Mouse (Mus musculus): ENCODE data around the gene Hif1an. TPM values are rescaled to one million over a fixed set of nuclear protein-coding genes. Genes with fewer than 3 reads are reported as not detected.

The Hif1an gene
- polyA plus RNA-seq, 1 experiment from 2014 or later = 10.1 TPM

DNA sequence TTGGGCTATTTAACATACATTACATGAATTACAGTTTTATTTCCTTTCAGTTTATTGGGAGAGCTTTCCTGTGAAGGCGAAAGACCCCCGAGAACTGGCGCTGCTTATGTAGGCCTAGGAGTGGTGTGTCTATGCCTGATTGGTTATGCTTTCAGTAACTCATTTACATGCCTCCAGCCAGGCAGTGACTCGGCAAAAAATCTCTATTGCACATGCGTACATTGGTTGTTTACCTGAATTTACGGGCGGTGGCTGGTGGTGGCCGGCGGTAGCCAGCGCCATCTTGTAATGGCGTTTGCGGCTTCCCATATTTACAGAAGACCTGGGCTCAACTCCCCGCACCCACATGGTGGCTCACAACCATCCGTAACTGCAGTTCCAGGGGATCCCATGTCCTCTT is 31.5 kb downstream of the Hif1an start:
- H3K4me1 ChIP-seq (replicated peaks; ENCODE audit: control insufficient read depth, insufficient read depth) = no peaks in the 10 kb centered on the region
- no peaks in the 10 kb centered on the region for H3K9me3 ChIP-seq (ENCODE audit: control insufficient read depth, low read length)
- no peak overlapping the region for H3K9ac ChIP-seq (ENCODE audit: low read length)
- no peak overlapping the region for H3K27ac ChIP-seq (replicated peaks)
- no peak overlapping the region for H3K4me2 ChIP-seq (replicated peaks; ENCODE audit: low read depth)
- 96% methylated on average over 14 of the region's 14 CpGs for WGBS
- no peaks in the 10 kb centered on the region for H3K36me3 ChIP-seq (ENCODE audit: control insufficient read depth, insufficient read depth, low read length)
- no peak overlapping the region for H3K4me3 ChIP-seq (ENCODE audit: low read depth, low read length)
- ATAC-seq (ENCODE audit: low FRiP score, low TSS enrichment) = no peak
- H3K27me3 ChIP-seq (ENCODE audit: control insufficient read depth, insufficient read depth, low read length) = no peaks in the 10 kb centered on the region
- TF ChIP-seq CTCF (IDR thresholded peaks at IDR 0.05; ENCODE audit: low read depth) = no peak
- TF ChIP-seq EP300 (optimal IDR thresholded peaks at IDR 0.05) = no peak
- DNase-seq (ENCODE audit: low spot score) = no peak

GRCm38 (mm10) chr19:44618166-44618565 is 55.5 kb downstream of the Hif1an start:
- no peaks in the 10 kb centered on the region for H3K9me3 ChIP-seq (ENCODE audit: control insufficient read depth, low read length)
- H3K4me2 ChIP-seq (replicated peaks; ENCODE audit: low read depth) = no peak overlapping the region
- ATAC-seq (ENCODE audit: low FRiP score, low TSS enrichment) = no peak
- DNase-seq (ENCODE audit: low spot score) = no peak
- no peak overlapping the region for H3K9ac ChIP-seq (ENCODE audit: low read length)
- no peak overlapping the region for H3K4me3 ChIP-seq (ENCODE audit: low read depth, low read length)
- WGBS = 53% methylated on average over 7 of the region's 7 CpGs
- H3K27me3 ChIP-seq (ENCODE audit: control insufficient read depth, insufficient read depth, low read length) = no peaks in the 10 kb centered on the region
- TF ChIP-seq CTCF (IDR thresholded peaks at IDR 0.05; ENCODE audit: low read depth) (no peak), EP300 (optimal IDR thresholded peaks at IDR 0.05) (no peak)
- H3K27ac ChIP-seq (replicated peaks) = no peak overlapping the region
- no peaks in the 10 kb centered on the region for H3K4me1 ChIP-seq (replicated peaks; ENCODE audit: control insufficient read depth, insufficient read depth)
- H3K36me3 ChIP-seq (ENCODE audit: control insufficient read depth, insufficient read depth, low read length) = no peaks in the 10 kb centered on the region

Other genes starting within 250 kb of the Hif1an start
- gene Scd4, start 229.8 kb upstream of the Hif1an start, polyA plus RNA-seq (2015; fragmentation: Nextera tagmentation; extraction: Ambion mirVana) = 0.08 TPM in 1 of 2 replicates, not detected in the other
- 1.3 and 1.7 TPM in 2 replicates for gene Scd1, start 155.0 kb upstream of the Hif1an start, polyA plus RNA-seq (2015; fragmentation: Nextera tagmentation; extraction: Ambion mirVana)
- not detected in 2 replicates for gene Wnt8b, start 69.4 kb upstream of the Hif1an start, polyA plus RNA-seq (2015; fragmentation: Nextera tagmentation; extraction: Ambion mirVana)
- gene Sec31b, start 17.0 kb upstream of the Hif1an start, polyA plus RNA-seq (2015; fragmentation: Nextera tagmentation; extraction: Ambion mirVana) = 0.19 and 0.34 TPM in 2 replicates
- 0.70 TPM in 1 of 2 replicates, not detected in the other for gene Gm20538, start 10.0 kb upstream of the Hif1an start, polyA plus RNA-seq (2015; fragmentation: Nextera tagmentation; extraction: Ambion mirVana)
- gene Ndufb8, start 7.4 kb upstream of the Hif1an start, polyA plus RNA-seq (2015; fragmentation: Nextera tagmentation; extraction: Ambion mirVana) = 584 and 594 TPM in 2 replicates
- 0.05 TPM in 1 of 2 replicates, not detected in the other for gene Pax2, start 193.2 kb downstream of the Hif1an start, polyA plus RNA-seq (2015; fragmentation: Nextera tagmentation; extraction: Ambion mirVana)